Comparison of ENCODE assay signal across 10 mouse cellular contexts in genomic region chr11:82255601-82256000, GRCm38 (mm10). TPM values are rescaled to one million over a fixed set of nuclear protein-coding genes. Genes with fewer than 3 reads are reported as not detected.
DNase-seq lines count a peak whose midpoint lies in the region; ATAC-seq lines count a peak whose summit lies in the region.
"Had no signal": no experiment of that assay in that cellular context is flagged by ENCODE, and none has a peak within 500 bp of the region (broad histone marks: within the 10 kb centered on the region; RNA-seq: fewer than 3 reads in every experiment).

No protein-coding gene starts in this region.

- DNase-seq in heart, postnatal 25 days (ENCODE audit: low spot score): no peak
- DNase-seq in adrenal gland, adult 18-20 months (ENCODE audit: low spot score in 2 of 2): peak; percentile 28 to 40
- DNase-seq in embryo, embryonic 10.5 days (ENCODE audit: low spot score): peak; percentile 73
- DNase-seq in hindbrain, embryonic 10.5 days (ENCODE audit: low spot score): peak; percentile 47
- peak; percentile 91 for DNase-seq in left cerebral cortex, postnatal 4 days
- DNase-seq in retina, postnatal 1 day: peak; percentile 89
- no peak for DNase-seq in c-Kit-positive CD71-positive TER-119-positive erythroid progenitor cells, embryonic 14.5 days (ENCODE audit: low spot score)

- H3K9ac ChIP-seq in heart, embryonic 11.5 days (ENCODE audit: low read depth, low read length): no peak overlapping the region
- H3K9ac ChIP-seq: heart, embryonic 13.5 days had no signal

- WGBS in heart, embryonic 11.5 days (ENCODE audit: insufficient replicate concordance): 11% methylated on average over 4 of the region's 4 CpGs
- 41% methylated on average over 4 of the region's 4 CpGs for WGBS in hindbrain, embryonic 10.5 days

- peaks cover 3% of the 10 kb centered on the region; the same call in 1 of the 2 replicates for H3K27me3 ChIP-seq in heart, embryonic 11.5 days (ENCODE audit: control insufficient read depth, insufficient read depth, low read length)
- H3K27me3 ChIP-seq in hindbrain, embryonic 10.5 days (ENCODE audit: insufficient read depth, poor library complexity, severe bottlenecking): peaks cover 50% of the 10 kb centered on the region

- no peak overlapping the region for H3K27ac ChIP-seq in heart, embryonic 11.5 days (ENCODE audit: low read depth, low read length)
- no peak overlapping the region for H3K27ac ChIP-seq in hindbrain, embryonic 10.5 days
- H3K27ac ChIP-seq: heart, embryonic 13.5 days had no signal

- no peaks in the 10 kb centered on the region for H3K9me3 ChIP-seq in heart, embryonic 11.5 days (replicated peaks; ENCODE audit: control insufficient read depth, low read length)
- H3K9me3 ChIP-seq in hindbrain, embryonic 10.5 days: no peaks in the 10 kb centered on the region
- H3K9me3 ChIP-seq: heart, embryonic 13.5 days had no signal

- H3K4me3 ChIP-seq in heart, embryonic 11.5 days (ENCODE audit: low read depth, low read length): no peak overlapping the region
- H3K4me3 ChIP-seq in hindbrain, embryonic 10.5 days: no peak overlapping the region
- H3K4me3 ChIP-seq: heart, embryonic 13.5 days; myocyte had no signal

- H3K36me3 ChIP-seq in heart, embryonic 11.5 days (ENCODE audit: control insufficient read depth, insufficient read depth, low read length): no peaks in the 10 kb centered on the region
- H3K36me3 ChIP-seq in hindbrain, embryonic 10.5 days: no peaks in the 10 kb centered on the region
- H3K36me3 ChIP-seq: heart, embryonic 13.5 days had no signal

- intact Hi-C loops in heart, postnatal 25 days (cut with DNase I): no loop called here
- intact Hi-C loops in left cerebral cortex, postnatal 4 days (cut with DNase I): loop anchor here (10.0 kb wide), 1 partner anchor 429 kb away; no protein-coding TSS in a partner anchor

- no peak overlapping the region for H3K4me2 ChIP-seq in heart, embryonic 11.5 days
- H3K4me2 ChIP-seq: heart, embryonic 13.5 days had no signal

- no peaks in the 10 kb centered on the region for H3K4me1 ChIP-seq in heart, embryonic 11.5 days (ENCODE audit: control insufficient read depth, insufficient read depth, low read length)
- H3K4me1 ChIP-seq in hindbrain, embryonic 10.5 days (replicated peaks): peaks cover 33% of the 10 kb centered on the region
- H3K4me1 ChIP-seq: heart, embryonic 13.5 days had no signal

- peak; percentile 44; the same call in 1 of the 2 replicates for ATAC-seq in heart, embryonic 11.5 days (replicated peaks; ENCODE audit: insufficient number of reproducible peaks, low FRiP score, low TSS enrichment)

RNA-seq across cellular contexts. Expression of gene Ccl1, which starts 49.9 kb away (rescaled TPM):
- polyA plus RNA-seq in heart, embryonic 11.5 days (2014; fragmentation: Nextera tagmentation; extraction: Ambion mirVana): not detected in 2 replicates
- total RNA-seq in heart, postnatal 25 days (2021): not detected
- total RNA-seq in adrenal gland, adult 18-20 months (2021): not detected
- polyA plus RNA-seq in hindbrain, embryonic 10.5 days (2016; fragmentation: Nextera tagmentation; extraction: Ambion mirVana): not detected in 2 replicates
- total RNA-seq in left cerebral cortex, postnatal 4 days (2021): not detected
- polyA plus RNA-seq: heart, embryonic 13.5 days; myocyte had no signal

Comparison
In these comparisons a context has a peak if more than half of its experiments do, and no peak if none do; other contexts are left out.
1. DNase-seq: peak in adrenal gland, adult 18-20 months (2 of 2), embryo, embryonic 10.5 days (single experiment), hindbrain, embryonic 10.5 days (single experiment), left cerebral cortex, postnatal 4 days (single experiment) and retina, postnatal 1 day (single experiment); none in heart, postnatal 25 days (single experiment) and c-Kit-positive CD71-positive TER-119-positive erythroid progenitor cells, embryonic 14.5 days (single experiment).